Mouse (Mus musculus) kidney, postnatal 4 days (tissue): ENCODE data around the gene Tomm40l.
"Not testable (repeated sequence)": the region's sequence is repeated elsewhere in the genome, so short reads cannot be mapped to it uniquely, and the experiment has no call there.

Experiments
- DNase-seq, 2 experiments: peaks; one replicate each; pipeline ENCODE4 v3.0.0; 2021; ENCODE audit warnings: mixed read lengths in 2 of 2

Gene Tomm40l

DNA sequence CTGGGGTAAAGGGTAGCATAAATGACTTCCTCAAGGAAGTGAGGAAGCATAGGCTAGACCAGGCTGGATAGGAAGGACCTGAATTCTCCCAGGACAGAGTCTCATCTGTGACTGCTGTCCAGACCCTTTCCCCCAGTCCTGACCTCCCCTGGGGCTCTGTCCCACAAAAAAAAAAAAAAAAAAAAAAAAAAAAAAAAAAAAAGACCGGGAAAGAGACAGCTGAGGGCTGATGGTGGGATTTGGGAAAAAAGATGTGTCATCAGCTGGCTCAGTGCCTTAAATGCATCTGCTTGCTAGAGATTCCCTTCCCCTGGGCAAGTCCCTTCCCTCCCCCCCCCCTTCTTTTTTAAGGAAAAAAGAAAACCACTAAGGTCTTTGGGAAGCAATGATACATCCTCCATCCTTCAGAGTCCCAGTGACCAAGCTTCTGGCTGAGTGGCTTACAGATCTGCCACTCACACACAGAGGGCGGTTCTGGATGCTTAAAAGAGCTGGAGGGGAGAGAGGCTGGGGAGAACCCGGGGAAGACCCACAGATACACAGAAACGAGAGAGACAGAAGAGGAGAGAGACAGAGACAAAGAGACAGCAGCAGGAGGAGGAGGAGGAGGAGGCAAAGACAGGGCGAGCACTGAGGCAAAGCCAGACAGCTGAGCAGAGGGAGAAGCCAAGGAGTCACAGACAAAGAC lies 27.7 kb upstream of the Tomm40l start, which contains the start of gene Adamts4:
TSS of gene Adamts4 (plus strand) at position 509 of the 688 bp plus-strand sequence.
- peak; percentile 77 to 82 for DNase-seq

- DNase-seq: no peak
These were observed 26.3 kb upstream of the Tomm40l start for GRCm38 (mm10) chr1:171248386-171249226.

GRCm38 (mm10) chr1:171247916-171248315 lies 25.6 kb upstream of the Tomm40l start:
- DNase-seq: peak in 1 of 2 experiments; percentile 51

GRCm38 (mm10) chr1:171247453-171247841 lies 25.1 kb upstream of the Tomm40l start:
- no peak for DNase-seq

DNA sequence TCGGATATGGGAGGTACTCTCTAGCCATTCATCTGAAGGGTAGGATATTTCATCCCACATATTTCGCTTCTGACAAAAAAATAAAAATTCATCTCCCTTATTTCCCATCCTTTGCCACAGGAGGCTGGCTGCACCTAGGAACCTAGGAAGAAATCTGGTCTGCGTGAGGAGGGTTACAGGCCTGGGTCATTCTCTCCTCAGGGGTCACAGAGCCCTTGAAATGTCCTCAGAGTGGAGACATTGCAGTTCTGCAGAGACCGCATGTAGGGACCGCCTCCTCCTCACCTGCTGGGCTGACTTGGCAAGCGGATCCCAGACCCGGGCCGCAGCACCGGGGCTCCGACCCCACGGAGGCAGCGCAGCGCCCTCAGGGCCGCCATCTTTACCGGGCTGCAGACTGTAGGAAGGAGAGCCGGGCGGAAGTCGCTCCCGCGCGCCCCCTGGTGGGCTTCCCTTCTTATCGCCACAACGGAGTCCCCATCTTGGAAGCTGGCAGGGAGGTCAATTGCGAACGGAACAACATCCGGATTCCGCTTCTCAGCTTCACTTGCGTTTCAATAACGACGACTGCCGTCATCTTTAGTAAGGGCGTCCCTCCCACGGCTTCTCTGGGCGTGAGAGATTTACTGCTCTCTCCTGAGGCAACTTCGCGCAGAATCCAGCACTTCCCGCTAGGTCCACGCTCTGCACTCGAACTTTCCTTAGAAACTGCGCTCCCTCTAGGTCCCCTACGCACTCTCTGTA lies 24.6 kb upstream of the Tomm40l start:
- peak; percentile 98 for DNase-seq

DNA sequence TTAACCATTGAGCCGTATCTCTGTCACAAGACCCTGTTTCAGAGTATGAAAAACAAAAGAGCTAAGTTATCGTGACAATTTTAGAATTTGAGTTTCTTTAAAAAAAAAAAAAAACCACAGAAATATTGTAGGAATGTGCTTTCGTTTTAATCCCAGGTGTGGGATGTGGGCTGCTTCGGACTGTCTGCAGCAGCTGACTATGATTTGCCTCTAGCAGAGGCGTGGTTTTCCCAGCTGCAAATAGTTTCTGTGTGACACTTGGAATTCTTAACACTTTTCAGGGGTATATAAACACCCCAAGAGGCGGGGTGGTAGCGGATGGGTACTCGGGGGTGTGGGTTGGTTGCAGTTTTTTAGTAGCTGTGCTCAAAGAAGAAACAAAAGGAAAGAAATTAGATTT lies 23.0 kb upstream of the Tomm40l start:
- DNase-seq: no peak

DNA sequence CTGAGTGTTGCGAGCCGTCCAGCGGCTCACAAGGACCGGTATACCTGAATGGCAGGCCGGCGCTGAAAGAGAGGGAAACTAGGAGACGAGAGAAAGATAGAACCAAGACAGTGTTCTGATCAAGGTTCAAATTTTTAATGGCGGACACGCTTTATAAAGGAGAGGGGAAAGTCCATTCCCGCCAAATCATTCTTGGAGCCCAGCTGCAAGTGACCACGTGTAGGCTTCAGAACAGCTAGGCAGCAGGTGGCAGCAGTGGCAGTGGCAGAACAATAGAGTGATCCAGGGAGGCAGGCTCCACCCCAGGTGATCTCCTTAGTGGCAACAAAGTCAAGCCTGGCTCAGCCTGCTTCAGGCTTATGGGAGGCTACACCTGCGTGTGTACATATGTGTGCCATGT lies 19.6 kb upstream of the Tomm40l start:
- DNase-seq: not testable (repeated sequence)

DNA sequence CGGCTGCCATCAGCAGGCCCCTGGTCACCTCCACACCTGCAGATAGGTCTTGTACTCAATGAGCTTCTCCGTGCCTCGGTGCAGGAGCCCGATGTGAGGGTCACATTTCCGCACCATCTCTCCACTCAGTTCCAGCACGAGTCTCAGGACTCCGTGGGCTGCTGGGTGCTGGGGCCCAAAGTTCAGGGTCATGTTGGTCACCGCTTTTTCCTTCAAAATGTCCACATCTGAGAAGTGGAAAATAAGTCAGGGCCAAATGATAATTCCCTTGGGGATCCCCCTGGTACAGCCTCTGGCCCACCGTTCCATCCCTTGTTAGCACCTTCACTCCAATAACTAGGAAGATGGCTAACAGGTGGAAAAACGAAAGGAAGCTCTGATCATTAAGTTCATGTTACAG lies 18.6 kb upstream of the Tomm40l start:
- no peak for DNase-seq

GRCm38 (mm10) chr1:171239992-171240744 lies 17.9 kb upstream of the Tomm40l start:
- peak; percentile 57 to 64 for DNase-seq

DNA sequence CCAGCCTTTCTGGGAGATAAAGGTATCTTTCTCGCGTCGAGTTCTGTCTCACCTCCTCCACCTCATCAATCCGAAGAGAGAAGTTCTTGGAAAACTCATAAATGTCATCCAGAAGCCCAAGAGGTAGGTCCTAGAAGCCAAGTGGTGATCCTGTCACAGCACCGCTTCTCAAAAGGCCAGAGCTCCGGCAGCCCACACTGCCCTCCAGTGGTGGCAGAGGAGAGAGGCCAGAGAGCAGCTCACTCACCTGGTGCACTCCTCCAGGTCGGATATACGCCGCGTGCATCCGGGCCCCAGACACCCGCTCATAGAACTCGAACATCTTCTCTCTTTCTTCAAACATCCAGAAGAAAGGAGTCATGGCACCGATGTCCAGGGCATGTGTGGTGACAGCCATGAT lies 16.1 kb upstream of the Tomm40l start:
- peak; percentile 78 to 85 for DNase-seq

DNA sequence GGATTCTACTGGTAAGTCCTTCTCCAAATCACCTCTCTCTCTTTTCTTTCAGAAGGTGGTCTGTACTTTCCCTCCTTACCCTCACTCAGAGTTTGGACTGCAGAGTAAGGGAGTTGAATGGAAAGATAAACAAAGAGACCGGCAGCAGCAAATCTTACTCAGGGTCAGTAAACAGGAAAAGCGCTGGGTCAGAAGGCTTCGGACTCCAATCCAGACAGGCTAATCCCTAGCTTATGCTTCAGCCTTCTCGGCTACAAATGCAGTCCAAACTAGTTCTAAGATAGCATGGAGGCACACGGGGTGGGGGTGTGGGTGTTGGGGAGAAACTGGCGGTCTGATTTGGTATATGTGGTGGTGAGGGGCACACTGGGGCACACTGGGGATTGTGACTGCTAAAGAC lies 15.1 kb upstream of the Tomm40l start:
- no peak for DNase-seq

DNA sequence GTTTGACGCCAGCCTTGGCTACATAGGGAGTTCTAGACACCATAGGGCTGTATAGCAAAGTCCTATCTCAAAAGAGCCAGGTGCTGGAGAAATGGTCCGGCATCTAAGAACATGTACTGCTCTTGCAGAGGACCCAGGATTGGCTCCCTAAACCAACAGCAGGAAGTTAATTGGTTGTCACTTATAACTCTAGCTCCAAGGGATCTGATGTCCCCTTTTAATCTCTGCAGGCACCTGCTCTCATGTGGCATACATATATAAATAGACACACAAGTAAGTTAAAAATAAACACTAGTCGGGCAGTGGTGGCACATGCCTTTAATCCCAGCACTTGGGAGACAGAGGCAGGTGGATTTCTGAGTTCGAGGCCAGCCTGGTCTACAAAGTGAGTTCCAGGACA lies 13.5 kb upstream of the Tomm40l start:
- DNase-seq: no peak

GRCm38 (mm10) chr1:171234538-171234937 lies 12.2 kb upstream of the Tomm40l start:
- no peak for DNase-seq

DNA sequence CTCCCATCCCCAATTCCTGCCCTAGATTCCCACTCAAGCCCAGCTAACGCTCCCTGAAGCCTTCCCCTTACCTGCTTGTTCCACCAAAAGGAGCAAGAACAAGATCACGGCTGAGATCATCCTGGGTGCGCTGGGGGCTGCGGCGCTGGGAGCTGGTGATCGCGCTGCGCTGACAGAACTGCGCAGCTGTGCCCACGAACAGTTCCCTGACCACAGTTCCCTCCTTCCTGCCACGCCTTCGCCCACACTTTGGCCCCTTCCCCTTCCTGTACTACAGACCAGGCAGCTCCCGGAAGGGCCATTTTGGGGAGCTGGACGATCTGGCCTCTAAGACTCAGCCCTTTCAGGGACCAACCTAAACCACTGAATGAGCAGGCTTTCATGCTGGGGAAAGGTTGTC lies 11.8 kb upstream of the Tomm40l start, which contains the start of gene Fcer1g:
TSS of gene Fcer1g (minus strand) at position 240 of the 400 bp plus-strand sequence.
- no peak for DNase-seq

- DNase-seq: no peak
These were observed 10.8 kb upstream of the Tomm40l start for GRCm38 (mm10) chr1:171232800-171233730.

- DNase-seq: no peak
These were observed 10.0 kb upstream of the Tomm40l start for GRCm38 (mm10) chr1:171232348-171232747.

- no peak for DNase-seq
These were observed 9.5 kb upstream of the Tomm40l start for GRCm38 (mm10) chr1:171231844-171232243.

GRCm38 (mm10) chr1:171230215-171230614 lies 7.9 kb upstream of the Tomm40l start:
- DNase-seq: no peak

DNA sequence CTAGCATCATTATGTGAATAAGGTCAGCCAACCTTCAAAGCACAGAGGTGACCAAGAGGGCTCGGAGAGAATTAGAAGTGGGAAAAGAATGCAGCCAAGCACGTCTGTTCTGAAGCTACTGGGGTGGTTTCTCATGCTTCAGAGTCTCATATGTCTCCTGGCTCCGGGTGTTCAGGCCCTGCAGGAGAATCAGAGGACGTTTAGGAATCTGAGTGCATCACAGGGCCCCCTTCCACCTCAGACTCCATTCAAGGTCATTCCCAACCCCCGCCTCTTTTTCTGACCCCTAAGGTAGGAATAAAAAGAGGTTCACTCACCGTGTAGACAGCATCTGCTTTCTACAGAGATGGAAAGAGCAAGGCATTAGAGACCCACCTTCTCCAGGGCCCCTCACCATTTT lies 7.4 kb upstream of the Tomm40l start:
- DNase-seq: no peak

GRCm38 (mm10) chr1:171227879-171228278 lies 5.6 kb upstream of the Tomm40l start:
- DNase-seq: no peak

DNA sequence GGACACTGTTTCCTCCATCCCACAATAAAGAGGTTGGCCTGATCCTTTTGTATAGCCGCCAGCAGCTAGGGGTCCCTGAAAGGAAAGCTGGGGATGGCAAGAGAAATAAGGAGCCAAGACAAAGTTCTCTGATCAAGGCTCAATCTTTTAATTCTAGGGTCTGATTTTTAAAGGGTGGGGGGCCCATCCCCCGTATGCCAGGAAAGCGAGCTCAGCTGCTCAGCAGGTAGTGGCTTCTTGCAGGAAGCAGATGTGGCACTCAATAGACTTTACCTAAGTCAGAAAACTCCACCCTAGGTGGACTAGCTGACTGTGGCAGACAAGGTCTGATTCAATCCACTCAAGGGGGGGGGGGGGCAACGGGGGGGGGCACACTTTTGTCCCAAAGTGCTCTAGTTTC lies 4.5 kb upstream of the Tomm40l start:
- no peak for DNase-seq
